Mouse (Mus musculus): ENCODE results near the gene Etfrf1. TPM values are rescaled to one million over a fixed set of nuclear protein-coding genes. Genes with fewer than 3 reads are reported as not detected.

Etfrf1 gene
- polyA plus RNA-seq, 1 experiment from 2014 or later: 23.2 TPM

DNA sequence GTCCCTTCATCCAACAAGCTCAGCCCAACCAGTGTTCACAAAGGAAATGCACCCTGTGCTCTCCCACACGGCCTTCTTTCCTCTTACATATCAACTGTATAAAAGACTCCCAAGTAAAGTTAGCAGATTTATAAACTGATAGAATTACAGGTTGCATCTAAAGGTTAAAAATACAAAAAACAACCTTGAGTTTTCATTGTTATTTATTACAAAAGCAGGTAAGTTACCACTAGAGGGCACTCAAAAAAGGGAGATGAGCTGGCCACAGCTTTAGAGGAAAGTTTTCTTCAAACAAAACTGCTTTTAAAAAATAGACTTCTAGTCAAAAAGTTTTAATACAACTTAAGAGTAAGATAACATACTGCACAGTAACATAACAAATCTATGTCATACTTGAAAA is 31.6 kb downstream of the Etfrf1 start:
- H3K27me3 ChIP-seq (replicated peaks; ENCODE audit: control insufficient read depth, insufficient read depth, low read length): no peaks in the 10 kb centered on the region
- no peak overlapping the region for H3K4me3 ChIP-seq (ENCODE audit: low read depth, low read length)
- WGBS: 68% methylated on average over 1 of the region's 1 CpGs
- H3K9me3 ChIP-seq (replicated peaks; ENCODE audit: control insufficient read depth, low read length): no peaks in the 10 kb centered on the region
- H3K4me1 ChIP-seq (ENCODE audit: control insufficient read depth, insufficient read depth, low read length): no peaks in the 10 kb centered on the region
- DNase-seq (ENCODE audit: low spot score) (peak; percentile 67), ATAC-seq (no peak)
- peaks cover 34% of the 10 kb centered on the region for H3K36me3 ChIP-seq (ENCODE audit: control insufficient read depth, insufficient read depth, low read length)
- no peak overlapping the region for H3K9ac ChIP-seq (ENCODE audit: low read length)
- H3K27ac ChIP-seq (ENCODE audit: low read depth, low read length): no peak overlapping the region
- H3K4me2 ChIP-seq (ENCODE audit: low read length): no peak overlapping the region

DNA sequence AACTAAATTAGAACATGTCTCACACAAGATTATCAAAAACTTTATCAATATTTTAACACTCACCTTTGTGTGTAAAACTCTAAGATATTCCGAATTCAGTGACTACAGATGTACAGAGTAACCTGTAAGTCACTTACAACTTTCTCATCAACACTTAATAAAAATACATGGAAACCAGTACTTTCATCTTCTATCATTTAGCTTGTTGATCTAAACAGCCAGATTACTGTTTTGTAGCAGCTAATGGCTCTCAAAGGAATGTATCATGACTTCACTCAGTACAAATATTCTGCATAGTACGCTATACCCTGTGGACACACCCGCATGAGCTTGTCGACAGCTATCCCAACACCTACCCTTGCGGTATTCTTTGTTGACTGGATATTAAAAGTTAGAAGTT is 35.9 kb downstream of the Etfrf1 start:
- H3K9ac ChIP-seq (ENCODE audit: low read length): no peak overlapping the region
- no peak for ATAC-seq
- no peak overlapping the region for H3K4me3 ChIP-seq (ENCODE audit: low read depth, low read length)
- H3K27ac ChIP-seq (ENCODE audit: low read depth, low read length): no peak overlapping the region
- peaks cover 18% of the 10 kb centered on the region for H3K36me3 ChIP-seq (ENCODE audit: control insufficient read depth, insufficient read depth, low read length)
- H3K4me2 ChIP-seq (ENCODE audit: low read length): no peak overlapping the region
- H3K27me3 ChIP-seq (replicated peaks; ENCODE audit: control insufficient read depth, insufficient read depth, low read length): no peaks in the 10 kb centered on the region
- no peak for DNase-seq (ENCODE audit: low spot score)
- 95% methylated on average over 5 of the region's 5 CpGs for WGBS
- H3K9me3 ChIP-seq (replicated peaks; ENCODE audit: control insufficient read depth, low read length): no peaks in the 10 kb centered on the region
- peaks cover 11% of the 10 kb centered on the region for H3K4me1 ChIP-seq (ENCODE audit: control insufficient read depth, insufficient read depth, low read length)

- ATAC-seq: no peak
- Histone ChIP-seq H3K27ac (ENCODE audit: low read depth, low read length) (no peak overlapping the region), H3K4me2 (ENCODE audit: low read length) (peak overlapping the region; percentile 83), H3K9me3 (replicated peaks; ENCODE audit: control insufficient read depth, low read length) (no peaks in the 10 kb centered on the region), H3K27me3 (replicated peaks; ENCODE audit: control insufficient read depth, insufficient read depth, low read length) (no peaks in the 10 kb centered on the region), H3K4me3 (ENCODE audit: low read depth, low read length) (peak overlapping the region; percentile 98; the same call in 1 of the 2 replicates), H3K9ac (ENCODE audit: low read length) (peak overlapping the region; percentile 49), H3K4me1 (ENCODE audit: control insufficient read depth, insufficient read depth, low read length) (peaks cover 11% of the 10 kb centered on the region), H3K36me3 (ENCODE audit: control insufficient read depth, insufficient read depth, low read length) (peaks cover 18% of the 10 kb centered on the region)
- 69% methylated on average over 3 of the region's 3 CpGs for WGBS
- no peak for DNase-seq (ENCODE audit: low spot score)
Observed at GRCm38 (mm10) chr6:145247886-145248285, 37.0 kb downstream of the Etfrf1 start.

- Histone ChIP-seq H3K4me2 (ENCODE audit: low read length) (peak overlapping the region; percentile 83), H3K4me1 (ENCODE audit: control insufficient read depth, insufficient read depth, low read length) (peaks cover 11% of the 10 kb centered on the region), H3K4me3 (ENCODE audit: low read depth, low read length) (peak overlapping the region; percentile 98), H3K36me3 (ENCODE audit: control insufficient read depth, insufficient read depth, low read length) (peaks cover 7% of the 10 kb centered on the region), H3K27me3 (replicated peaks; ENCODE audit: control insufficient read depth, insufficient read depth, low read length) (no peaks in the 10 kb centered on the region), H3K9me3 (replicated peaks; ENCODE audit: control insufficient read depth, low read length) (no peaks in the 10 kb centered on the region), H3K27ac (ENCODE audit: low read depth, low read length) (peak overlapping the region; percentile 92), H3K9ac (ENCODE audit: low read length) (peak overlapping the region; percentile 92)
- peak; percentile 72 for ATAC-seq
- peak; percentile 38 for DNase-seq (ENCODE audit: low spot score)
- WGBS: under 1% methylated on average over 69 of the region's 124 CpGs
Observed at GRCm38 (mm10) chr6:145249291-145250184, 38.6 kb downstream of the Etfrf1 start.

DNA sequence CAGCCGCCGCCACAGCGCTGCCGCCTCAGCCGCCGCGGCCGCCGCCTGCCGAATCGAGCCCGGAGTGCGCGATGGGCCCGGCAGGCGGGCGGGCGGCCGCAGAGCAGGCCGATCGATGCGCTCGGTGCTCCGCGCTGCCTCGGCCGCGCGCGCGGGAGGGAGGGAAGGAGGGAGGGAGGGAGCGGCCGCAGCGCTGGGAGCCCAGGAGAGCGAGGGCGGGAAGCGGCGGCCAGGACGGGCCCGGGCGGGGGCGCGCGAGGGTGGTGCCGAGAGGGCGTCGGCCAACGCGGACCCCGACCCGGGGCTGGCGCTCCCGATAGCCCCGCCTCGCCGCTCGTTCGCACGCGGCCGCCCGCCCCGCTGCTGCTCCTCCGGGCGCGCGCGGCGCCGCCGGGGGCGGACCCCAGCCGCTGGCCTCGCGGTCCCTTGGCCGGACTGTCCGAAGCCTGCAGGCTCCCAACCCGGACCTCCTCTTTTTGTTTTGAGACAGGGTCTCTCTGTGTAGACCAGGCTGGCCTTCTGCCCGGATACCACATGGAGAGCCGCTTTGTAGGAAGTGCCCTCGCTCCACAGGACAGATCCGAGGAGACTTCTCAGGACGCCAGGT is 39.4 kb downstream of the Etfrf1 start, which contains the start of gene Kras:
Kras (minus strand) TSS at position 55 of the 607 bp plus-strand sequence.
- Histone ChIP-seq H3K27ac (ENCODE audit: low read depth, low read length) (peak within 1 kb of the TSS; percentile 92), H3K36me3 (ENCODE audit: control insufficient read depth, insufficient read depth, low read length) (peaks cover 2% of the 10 kb centered on the region; the same call in 1 of the 2 replicates), H3K4me3 (ENCODE audit: low read depth, low read length) (peak within 1 kb of the TSS; percentile 98), H3K9me3 (replicated peaks; ENCODE audit: control insufficient read depth, low read length) (no peaks in the 10 kb centered on the region), H3K9ac (ENCODE audit: low read length) (peak within 1 kb of the TSS; percentile 92), H3K4me2 (ENCODE audit: low read length) (peak within 1 kb of the TSS; percentile 83), H3K27me3 (replicated peaks; ENCODE audit: control insufficient read depth, insufficient read depth, low read length) (no peaks in the 10 kb centered on the region), H3K4me1 (ENCODE audit: control insufficient read depth, insufficient read depth, low read length) (peaks cover 11% of the 10 kb centered on the region)
- under 1% methylated on average over 44 of the region's 83 CpGs for WGBS
- DNase-seq (ENCODE audit: low spot score) (peak; percentile 94), ATAC-seq (peak; percentile 91)

DNA sequence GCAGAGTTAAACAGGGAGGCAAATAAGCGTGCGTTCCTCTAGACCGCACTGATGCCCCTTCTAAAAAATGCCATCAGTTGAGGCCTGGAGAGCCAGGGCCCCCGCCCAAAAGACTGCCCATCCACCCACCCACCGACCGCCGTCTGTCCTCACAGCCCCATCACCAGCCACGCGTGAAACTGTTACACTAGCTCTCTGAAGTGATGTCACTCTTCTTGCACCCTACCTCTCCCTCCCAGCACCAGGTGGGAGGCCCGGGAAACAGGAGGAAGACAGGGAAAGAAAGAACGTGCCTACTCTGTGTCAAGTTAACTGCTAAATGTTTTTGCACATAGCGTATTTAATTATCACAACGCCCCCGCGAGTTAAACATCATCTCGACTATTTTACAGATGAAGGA is 39.9 kb downstream of the Etfrf1 start:
- Histone ChIP-seq H3K9ac (ENCODE audit: low read length) (peak overlapping the region; percentile 92), H3K36me3 (ENCODE audit: control insufficient read depth, insufficient read depth, low read length) (peaks cover 2% of the 10 kb centered on the region; the same call in 1 of the 2 replicates), H3K27ac (ENCODE audit: low read depth, low read length) (peak overlapping the region; percentile 92; the same call in 1 of the 2 replicates), H3K4me1 (ENCODE audit: control insufficient read depth, insufficient read depth, low read length) (peaks cover 11% of the 10 kb centered on the region), H3K4me2 (ENCODE audit: low read length) (peak overlapping the region; percentile 64), H3K27me3 (replicated peaks; ENCODE audit: control insufficient read depth, insufficient read depth, low read length) (no peaks in the 10 kb centered on the region), H3K4me3 (ENCODE audit: low read depth, low read length) (peak overlapping the region; percentile 98), H3K9me3 (replicated peaks; ENCODE audit: control insufficient read depth, low read length) (no peaks in the 10 kb centered on the region)
- ATAC-seq (peak; percentile 14; the same call in 1 of the 2 replicates), DNase-seq (ENCODE audit: low spot score) (no peak)
- 11% methylated on average over 16 of the region's 16 CpGs for WGBS

- H3K36me3 ChIP-seq (ENCODE audit: control insufficient read depth, insufficient read depth, low read length): no peaks in the 10 kb centered on the region
- no peaks in the 10 kb centered on the region for H3K4me1 ChIP-seq (ENCODE audit: control insufficient read depth, insufficient read depth, low read length)
- DNase-seq (ENCODE audit: low spot score): no peak
- no peaks in the 10 kb centered on the region for H3K27me3 ChIP-seq (replicated peaks; ENCODE audit: control insufficient read depth, insufficient read depth, low read length)
- no peak overlapping the region for H3K4me2 ChIP-seq (ENCODE audit: low read length)
- no peak overlapping the region for H3K4me3 ChIP-seq (ENCODE audit: low read depth, low read length)
- WGBS: 87% methylated on average over 13 of the region's 13 CpGs
- H3K9ac ChIP-seq (ENCODE audit: low read length): no peak overlapping the region
- ATAC-seq: no peak
- no peaks in the 10 kb centered on the region for H3K9me3 ChIP-seq (replicated peaks; ENCODE audit: control insufficient read depth, low read length)
- H3K27ac ChIP-seq (ENCODE audit: low read depth, low read length): no peak overlapping the region
Observed at GRCm38 (mm10) chr6:145255952-145256700, 45.2 kb downstream of the Etfrf1 start.

DNA sequence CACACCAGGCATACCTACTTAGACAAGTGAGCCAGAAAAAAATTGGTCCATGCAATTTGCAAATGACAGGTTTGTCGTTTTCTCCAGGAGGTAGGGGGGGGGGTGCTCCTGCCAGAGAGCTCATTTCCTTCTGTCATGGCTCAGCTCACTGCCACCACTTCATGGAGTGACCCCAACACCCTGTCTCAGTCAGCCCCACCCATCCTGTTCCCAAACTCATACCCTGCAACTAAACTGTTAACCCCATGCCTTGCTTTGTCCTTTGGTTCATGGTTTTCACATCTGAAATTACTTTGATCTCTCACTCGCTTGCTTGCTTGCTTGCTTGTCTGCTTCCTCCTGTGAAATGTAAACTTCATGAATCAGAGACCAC is 45.8 kb downstream of the Etfrf1 start:
- ATAC-seq (no peak), DNase-seq (ENCODE audit: low spot score) (no peak)
- H3K4me3 ChIP-seq (ENCODE audit: low read depth, low read length): no peak overlapping the region
- H3K9me3 ChIP-seq (replicated peaks; ENCODE audit: control insufficient read depth, low read length): no peaks in the 10 kb centered on the region
- WGBS: 56% methylated on average over 2 of the region's 2 CpGs
- no peak overlapping the region for H3K4me2 ChIP-seq (ENCODE audit: low read length)
- H3K27ac ChIP-seq (ENCODE audit: low read depth, low read length): no peak overlapping the region
- H3K27me3 ChIP-seq (replicated peaks; ENCODE audit: control insufficient read depth, insufficient read depth, low read length): no peaks in the 10 kb centered on the region
- H3K9ac ChIP-seq (ENCODE audit: low read length): no peak overlapping the region
- no peaks in the 10 kb centered on the region for H3K36me3 ChIP-seq (ENCODE audit: control insufficient read depth, insufficient read depth, low read length)
- H3K4me1 ChIP-seq (ENCODE audit: control insufficient read depth, insufficient read depth, low read length): no peaks in the 10 kb centered on the region

Data from forebrain, embryonic 14.5 days (tissue).